Mouse (Mus musculus) C2C12 (cell line): Measurements from ENCODE around the gene Naxe. TPM values are rescaled to one million over a fixed set of nuclear protein-coding genes. Genes with fewer than 3 reads are reported as not detected.

Experiments used
- H3K27me3 ChIP-seq: one replicate; pipeline ENCODE4 v1.6.1; 2011; ENCODE audit not compliant: control insufficient read depth, insufficient read depth, insufficient read length
- H3K36me3 ChIP-seq: one replicate; pipeline ENCODE4 v1.6.1; 2011; ENCODE audit not compliant: control insufficient read depth, insufficient read depth
- H3K4me3 ChIP-seq: one replicate; pipeline ENCODE4 v1.5.1; 2011; ENCODE audit warnings: mild to moderate bottlenecking, control low read depth; ENCODE audit not compliant: poor library complexity, insufficient read depth, severe bottlenecking
- H3K79me2 ChIP-seq: one replicate; pipeline ENCODE4 v1.6.1; 2011; ENCODE audit not compliant: control insufficient read depth, insufficient read depth
- H3K79me3 ChIP-seq: one replicate; pipeline ENCODE4 v1.6.1; 2011; ENCODE audit warnings: low read depth, control low read depth
- H3ac ChIP-seq: one replicate; pipeline ENCODE3; 2011; ENCODE audit warnings: low read depth; ENCODE audit not compliant: control insufficient read depth, insufficient read length
- CEBPB ChIP-seq: IDR thresholded peaks from one replicate; pipeline ENCODE4 v1.6.1; 2011; ENCODE audit warnings: low read depth, mild to moderate bottlenecking, control low read depth, moderate library complexity
- CTCF ChIP-seq: IDR thresholded peaks from one replicate; pipeline ENCODE4 v1.5.1; 2011; ENCODE audit not compliant: control insufficient read depth, insufficient read depth, insufficient read length
- FOSL1 ChIP-seq: IDR thresholded peaks from one replicate; pipeline ENCODE4 v1.8.0; 2011; ENCODE audit warnings: mild to moderate bottlenecking, low read length; ENCODE audit not compliant: poor library complexity, insufficient read depth, severe bottlenecking
- MAX ChIP-seq: IDR thresholded peaks from one replicate; pipeline ENCODE4 v1.6.1; 2011; ENCODE audit warnings: mild to moderate bottlenecking, control low read depth
- MYOD1 ChIP-seq: IDR thresholded peaks from one replicate; pipeline ENCODE4 v1.6.1; 2011; ENCODE audit warnings: low read depth; ENCODE audit not compliant: control insufficient read depth, insufficient read length
- MYOG ChIP-seq: IDR thresholded peaks from one replicate; pipeline ENCODE4 v1.6.1; 2011; ENCODE audit not compliant: control insufficient read depth, insufficient read length; ENCODE audit errors: extremely low read depth
- USF1 ChIP-seq: IDR thresholded peaks from one replicate; pipeline ENCODE4 v1.6.1; 2011; ENCODE audit warnings: low read depth, mild to moderate bottlenecking, control low read depth, moderate library complexity
- polyA plus RNA-seq: library from polyadenylated mRNA; unstranded; fragments of >200 nt; fragmentation: generic; extraction: Trizol; gene quantifications from one replicate; pipeline ENCODE4 v1.2.1, GENCODE M21; 2012; ENCODE audit warnings: missing spikeins

Gene Naxe
- polyA plus RNA-seq, 1 experiment = 93.6 TPM

DNA sequence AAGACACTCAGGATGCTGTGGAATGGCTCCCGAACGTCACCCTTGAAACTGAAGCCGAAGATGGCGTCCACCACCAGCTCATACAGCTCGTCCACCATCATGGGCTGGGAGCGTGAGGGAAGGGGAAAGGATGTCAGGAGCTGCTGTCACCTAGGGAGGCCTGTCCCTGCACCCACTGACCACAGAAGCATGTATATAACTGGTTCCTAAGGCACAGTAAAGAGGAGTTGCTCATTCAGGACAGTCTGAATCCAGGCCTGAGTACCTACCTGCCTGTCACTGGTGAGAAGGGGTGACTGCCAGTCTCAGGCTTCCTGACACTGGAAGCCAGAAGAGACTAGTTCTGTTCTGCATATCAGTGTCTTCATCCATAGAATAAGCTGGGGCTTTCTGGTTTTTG lies 1.3 kb downstream of the Naxe start:
- no peak overlapping the region for H3K4me3 ChIP-seq
- H3K79me3 ChIP-seq = peaks cover 4% of the 10 kb centered on the region
- H3K36me3 ChIP-seq = peaks cover 44% of the 10 kb centered on the region
- no peak for TF ChIP-seq MYOD1
- TF ChIP-seq FOSL1 = no peak
- no peak for TF ChIP-seq USF1
- no peak for TF ChIP-seq CTCF
- no peak for TF ChIP-seq CEBPB
- no peak for TF ChIP-seq MAX
- no peak for TF ChIP-seq MYOG
- H3K27me3 ChIP-seq = no peaks in the 10 kb centered on the region
- H3ac ChIP-seq = no peak overlapping the region
- H3K79me2 ChIP-seq = peaks cover 7% of the 10 kb centered on the region

DNA sequence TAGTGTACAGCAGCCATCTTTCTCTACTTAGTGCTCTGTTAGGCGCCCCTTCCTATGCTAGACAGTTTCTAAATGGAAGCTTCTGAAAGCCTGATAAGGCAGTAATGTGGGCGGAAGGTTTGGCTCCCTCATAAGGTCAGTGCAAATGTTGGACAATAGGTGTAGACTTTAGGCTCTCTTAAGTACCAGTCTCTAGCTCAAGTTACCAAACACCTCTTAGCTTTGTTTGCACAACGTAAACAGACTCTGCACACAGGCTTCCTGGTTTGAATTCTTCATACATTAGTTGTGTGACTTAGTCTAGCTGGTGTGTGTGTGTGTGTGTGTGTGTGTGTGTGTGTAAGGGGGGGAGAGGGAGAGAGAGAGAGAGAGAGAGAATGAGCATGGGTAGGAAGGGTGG lies 8.8 kb downstream of the Naxe start:
- Histone ChIP-seq H3K36me3 (peaks cover 57% of the 10 kb centered on the region), H3K27me3 (no peaks in the 10 kb centered on the region), H3K79me3 (peaks cover 46% of the 10 kb centered on the region), H3K4me3 (no peak overlapping the region), H3K79me2 (peaks cover 61% of the 10 kb centered on the region), H3ac (no peak overlapping the region)
- TF ChIP-seq MAX (no peak), CTCF (no peak), MYOD1 (no peak), FOSL1 (no peak), USF1 (no peak), CEBPB (no peak), MYOG (no peak)

DNA sequence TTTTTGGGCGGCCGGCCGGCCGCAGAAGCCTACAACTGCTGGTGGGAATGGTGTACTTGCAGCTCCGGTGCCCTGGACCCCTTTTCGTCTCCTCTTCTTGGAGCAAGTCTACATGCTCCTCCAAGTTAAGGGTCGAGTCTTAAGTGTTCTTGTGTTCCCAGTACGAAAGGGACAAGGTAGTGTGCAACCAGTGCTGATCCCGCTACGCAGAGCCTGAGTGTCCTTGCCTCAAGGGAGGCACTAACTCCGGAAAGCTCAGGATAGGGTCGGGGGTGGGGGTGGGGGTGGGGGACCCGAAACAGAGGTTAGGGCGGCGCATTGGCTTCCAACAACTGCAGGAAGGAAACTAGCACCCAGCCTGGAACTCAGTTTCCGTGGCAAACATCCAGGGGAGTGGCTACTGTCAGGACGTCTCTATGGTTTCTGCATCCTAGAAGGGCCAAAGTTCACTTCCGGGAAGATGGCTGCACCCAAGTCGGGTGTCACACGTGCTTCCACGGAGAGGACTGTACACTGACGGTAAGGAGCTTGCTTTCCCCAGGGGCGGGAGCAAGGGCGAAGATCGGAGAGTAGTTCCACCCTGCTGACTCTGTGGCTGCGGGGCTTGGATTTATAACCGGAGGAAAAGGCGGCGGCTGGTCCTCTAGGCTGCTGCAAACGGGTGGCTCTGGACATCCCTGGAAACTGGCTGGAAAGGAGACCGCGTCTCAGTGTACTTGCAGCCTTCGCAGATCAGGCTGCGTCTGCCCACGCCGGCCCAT lies 15.5 kb downstream of the Naxe start, which contains the start of gene Gpatch4:
Gene Gpatch4 (plus strand): TSS at position 448 of the 761 bp plus-strand sequence.
- Histone ChIP-seq H3K27me3 (no peaks in the 10 kb centered on the region), H3K36me3 (peaks cover 14% of the 10 kb centered on the region), H3K79me3 (peaks cover 41% of the 10 kb centered on the region), H3K4me3 (peak within 1 kb of the TSS; percentile 93), H3K79me2 (peaks cover 53% of the 10 kb centered on the region), H3ac (peak within 1 kb of the TSS; percentile 89)
- TF ChIP-seq MAX = peak; percentile 99
- TF ChIP-seq MYOG = no peak
- no peak for TF ChIP-seq MYOD1
- no peak for TF ChIP-seq USF1

DNA sequence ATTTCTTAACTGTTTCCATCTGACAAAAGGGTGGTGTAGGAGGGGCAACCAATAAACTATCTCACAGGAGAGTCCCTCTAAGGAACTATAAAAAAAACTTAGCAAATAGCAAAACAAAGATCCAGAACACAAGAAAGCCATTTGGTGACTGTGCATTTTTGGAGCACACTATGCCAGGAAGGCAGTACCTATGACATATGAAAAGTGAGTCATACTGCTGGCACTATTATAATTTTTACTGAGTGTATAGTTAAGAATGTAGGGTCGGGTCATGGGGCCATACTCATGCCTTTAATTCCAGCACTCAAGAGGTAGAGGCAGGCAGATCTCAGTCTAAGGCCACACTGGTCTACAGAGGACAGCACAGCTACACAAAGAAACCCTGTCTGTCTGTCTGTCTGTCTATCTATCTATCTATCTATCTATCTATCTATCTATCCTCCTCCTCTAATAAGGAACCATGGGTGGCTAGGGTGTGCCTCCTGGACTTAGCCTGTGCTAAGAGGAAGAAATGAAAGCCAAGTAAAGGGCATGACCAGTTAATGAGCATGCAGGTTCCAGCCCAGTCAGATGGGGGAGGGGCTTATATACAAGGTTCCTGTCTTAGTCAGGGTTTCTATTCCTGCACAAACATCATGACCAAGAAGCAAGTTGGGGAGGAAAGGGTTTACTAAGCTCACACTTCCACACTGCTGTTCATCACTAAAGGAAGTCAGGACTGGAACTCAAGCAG lies 22.6 kb downstream of the Naxe start:
- no peak for TF ChIP-seq CTCF
- no peak for TF ChIP-seq USF1
- no peak for TF ChIP-seq MYOD1
- TF ChIP-seq MAX = no peak
- TF ChIP-seq CEBPB = no peak
- TF ChIP-seq MYOG = no peak
- Histone ChIP-seq H3K36me3 (no peaks in the 10 kb centered on the region), H3ac (no peak overlapping the region), H3K4me3 (no peak overlapping the region), H3K27me3 (peaks cover 12% of the 10 kb centered on the region), H3K79me2 (no peaks in the 10 kb centered on the region), H3K79me3 (no peaks in the 10 kb centered on the region)

DNA sequence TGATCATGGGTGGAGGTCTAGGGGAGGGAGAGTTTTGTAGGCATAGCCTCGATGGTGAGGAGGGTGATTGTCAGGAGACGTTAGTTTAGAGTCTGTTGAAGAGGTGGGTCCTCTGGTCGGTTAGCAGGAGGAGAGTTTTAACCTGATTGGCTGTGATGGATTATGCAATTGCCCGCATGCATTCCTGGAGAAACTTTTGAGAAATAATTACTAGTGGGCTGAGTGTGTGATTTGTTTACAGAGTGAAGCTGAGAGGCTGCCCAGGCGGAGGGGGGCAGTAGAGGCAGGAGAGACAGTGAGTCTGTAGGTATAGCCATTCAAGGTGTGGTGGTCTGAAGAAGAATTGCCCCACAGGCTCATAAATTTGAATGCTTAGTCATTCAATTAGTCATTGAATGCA lies 24.8 kb downstream of the Naxe start:
- Histone ChIP-seq H3K79me3 (no peaks in the 10 kb centered on the region), H3ac (no peak overlapping the region), H3K36me3 (no peaks in the 10 kb centered on the region), H3K4me3 (no peak overlapping the region), H3K79me2 (no peaks in the 10 kb centered on the region), H3K27me3 (peaks cover 21% of the 10 kb centered on the region)
- no peak for TF ChIP-seq MYOG
- no peak for TF ChIP-seq MYOD1
